Mouse (Mus musculus) embryonic facial prominence, embryonic 12.5 days (tissue): ENCODE measurements around the gene Ets1. TPM values are rescaled to one million over a fixed set of nuclear protein-coding genes. Genes with fewer than 3 reads are reported as not detected.

ENCODE experiments used
- ATAC-seq: fragments of 200-750 bp; cut with Nextera tagmentation; 2 replicates; pipeline ENCODE4 v1.8.0; 2017; ENCODE audit not compliant: insufficient number of reproducible peaks, insufficient read depth, low FRiP score, low TSS enrichment
- H3K27ac ChIP-seq: fragments of 300-500 bp; sonication (generic); 2 replicates; pipeline ENCODE4 v1.5.1; 2016; ENCODE audit warnings: mild to moderate bottlenecking
- H3K27me3 ChIP-seq: fragments of 300-500 bp; sonication (generic); 2 replicates; pipeline ENCODE4 v1.6.1; 2016; ENCODE audit warnings: mild to moderate bottlenecking, moderate library complexity
- H3K36me3 ChIP-seq: fragments of 300-500 bp; sonication (generic); 2 replicates; pipeline ENCODE4 v1.6.1; 2016; ENCODE audit warnings: mild to moderate bottlenecking
- H3K4me1 ChIP-seq: fragments of 300-500 bp; sonication (generic); 2 replicates; pipeline ENCODE4 v1.6.1; 2016
- H3K4me2 ChIP-seq: fragments of 300-500 bp; sonication (generic); replicated peaks from 2 replicates; pipeline ENCODE4 v1.6.1; 2016; ENCODE audit warnings: mild to moderate bottlenecking, moderate library complexity
- H3K4me3 ChIP-seq: fragments of 300-500 bp; sonication (generic); 2 replicates; pipeline ENCODE4 v1.5.1; 2016; ENCODE audit warnings: mild to moderate bottlenecking
- H3K9ac ChIP-seq: fragments of 300-500 bp; sonication (generic); 2 replicates; pipeline ENCODE4 v1.6.1; 2016; ENCODE audit warnings: mild to moderate bottlenecking, moderate library complexity
- H3K9me3 ChIP-seq: fragments of 300-500 bp; sonication (generic); 2 replicates; pipeline ENCODE4 v1.6.1; 2016; ENCODE audit warnings: mild to moderate bottlenecking, moderate library complexity
- WGBS: fragments of 180-500 bp; shearing (Covaris S2); methylation state at CpG from one replicate; pipeline ENCODE4 v1.1.7; 2016; 5-methylcytosine and 5-hydroxymethylcytosine counted together
- polyA plus RNA-seq: library from polyadenylated mRNA; unstranded; fragments of >200 nt; fragmentation: Nextera tagmentation; extraction: Ambion mirVana; gene quantifications from 2 replicates; pipeline ENCODE4 v1.2.1, GENCODE M21; 2016

Ets1 gene
- polyA plus RNA-seq, 1 experiment from 2014 or later, result 46.0 TPM

DNA sequence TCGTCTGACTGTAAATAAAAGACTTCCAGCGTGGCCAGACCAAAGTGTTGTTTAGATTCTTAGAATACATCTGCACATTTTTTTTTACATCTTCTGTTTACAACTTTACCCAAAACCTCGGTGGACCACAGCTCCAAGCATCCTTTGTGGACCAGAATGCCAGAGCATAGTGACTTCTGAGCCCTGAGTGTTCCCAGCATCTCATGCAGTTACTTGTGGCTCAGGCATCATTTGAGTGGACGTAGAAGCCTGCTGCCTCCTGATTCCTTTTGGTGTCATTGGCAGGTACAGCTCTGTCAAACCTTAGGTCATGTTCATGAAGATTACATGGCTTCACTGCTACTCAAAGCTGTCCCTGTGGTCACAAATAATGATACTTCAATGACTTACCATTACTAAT, 93.2 kb downstream of the Ets1 start:
- no peak overlapping the region for H3K4me3 ChIP-seq
- no peak overlapping the region for H3K9ac ChIP-seq
- H3K27ac ChIP-seq, result no peak overlapping the region
- H3K4me2 ChIP-seq, result no peak overlapping the region
- whole genome bisulfite sequencing, result 83% methylated on average over 4 of the region's 4 CpGs
- H3K36me3 ChIP-seq, result peaks cover 9% of the 10 kb centered on the region
- no peak for ATAC-seq
- H3K27me3 ChIP-seq, result no peaks in the 10 kb centered on the region
- H3K4me1 ChIP-seq, result peaks cover 17% of the 10 kb centered on the region
- no peaks in the 10 kb centered on the region for H3K9me3 ChIP-seq

DNA sequence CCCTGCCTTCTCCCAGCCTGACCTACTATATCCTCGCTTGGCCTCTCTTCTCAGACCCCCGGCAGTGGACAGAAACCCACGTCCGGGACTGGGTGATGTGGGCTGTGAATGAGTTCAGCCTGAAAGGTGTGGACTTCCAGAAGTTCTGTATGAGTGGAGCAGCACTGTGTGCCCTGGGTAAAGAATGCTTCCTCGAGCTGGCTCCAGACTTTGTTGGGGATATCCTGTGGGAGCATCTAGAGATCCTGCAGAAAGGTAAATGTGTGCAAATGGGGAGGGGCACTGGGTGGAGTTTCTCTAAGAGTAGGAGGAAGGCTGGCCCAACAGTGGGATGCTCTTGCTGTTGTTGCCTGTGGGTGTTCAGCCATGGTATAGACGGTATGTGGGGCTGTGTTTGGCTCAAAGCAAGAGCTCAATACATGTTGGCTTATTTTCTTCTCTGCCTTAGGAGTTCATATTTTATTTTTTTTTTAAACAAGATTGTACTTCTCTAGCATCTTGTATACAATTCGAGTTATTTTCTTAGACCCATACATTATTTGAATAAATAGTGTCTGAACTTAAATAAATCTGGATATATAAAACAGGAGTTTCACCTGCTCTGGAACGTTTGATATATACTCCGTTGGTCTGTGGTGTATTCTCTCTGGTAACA, 94.1 kb downstream of the Ets1 start:
- H3K9me3 ChIP-seq, result no peaks in the 10 kb centered on the region
- H3K4me2 ChIP-seq, result no peak overlapping the region
- H3K27me3 ChIP-seq, result no peaks in the 10 kb centered on the region
- no peak for ATAC-seq
- H3K4me1 ChIP-seq, result peaks cover 14% of the 10 kb centered on the region
- no peak overlapping the region for H3K9ac ChIP-seq
- H3K36me3 ChIP-seq, result peaks cover 16% of the 10 kb centered on the region
- 82% methylated on average over 9 of the region's 9 CpGs for WGBS
- no peak overlapping the region for H3K4me3 ChIP-seq
- H3K27ac ChIP-seq, result no peak overlapping the region

DNA sequence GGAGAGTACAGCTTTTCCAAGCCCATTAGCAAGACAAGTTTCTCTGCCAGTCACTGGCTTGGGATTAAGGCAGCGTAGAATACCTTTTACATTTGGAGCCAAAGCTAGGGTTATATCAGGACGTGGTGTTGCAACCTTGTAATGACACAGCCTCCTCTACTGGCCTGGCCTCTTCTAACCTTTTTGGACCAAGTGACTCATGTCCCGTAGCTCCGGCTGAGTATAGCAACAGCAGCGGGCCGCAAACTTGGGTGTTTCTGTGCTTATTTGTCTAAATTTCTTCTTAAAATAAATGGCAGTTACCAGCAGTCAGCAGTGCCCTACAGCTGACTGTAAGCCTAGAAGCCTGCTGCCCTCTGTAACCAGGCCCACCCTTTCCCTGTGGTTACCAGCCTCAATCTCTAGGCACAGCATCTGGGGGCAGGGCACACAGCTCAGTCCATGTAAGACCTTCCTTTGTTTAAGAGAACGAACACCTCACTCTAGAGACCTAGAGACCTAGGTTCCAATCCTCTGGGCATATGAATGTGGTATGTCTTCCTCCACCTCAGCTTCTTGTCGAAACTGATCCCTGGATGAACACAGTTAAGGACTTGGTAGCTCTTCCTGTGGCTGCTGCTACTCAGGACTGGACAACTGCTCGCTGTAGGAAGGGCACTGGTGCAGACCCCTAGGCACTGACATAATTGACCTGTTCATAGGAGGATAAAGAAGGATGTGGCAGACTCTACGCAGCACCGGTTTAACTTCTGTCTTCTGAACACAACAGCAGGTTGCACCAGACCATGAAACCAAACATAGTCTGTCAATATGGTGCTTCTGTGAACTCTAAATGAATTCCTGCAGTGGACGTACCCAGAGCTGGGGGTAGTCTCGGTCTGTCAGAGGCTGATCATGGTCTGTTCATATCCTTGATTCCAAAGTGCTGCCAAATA, 94.9 kb downstream of the Ets1 start:
- Histone ChIP-seq H3K27ac (no peak overlapping the region), H3K4me1 (peaks cover 12% of the 10 kb centered on the region), H3K4me2 (no peak overlapping the region), H3K36me3 (peaks cover 22% of the 10 kb centered on the region), H3K9ac (no peak overlapping the region), H3K27me3 (no peaks in the 10 kb centered on the region), H3K4me3 (no peak overlapping the region), H3K9me3 (no peaks in the 10 kb centered on the region)
- WGBS, result 76% methylated on average over 13 of the region's 13 CpGs
- ATAC-seq, result no peak

DNA sequence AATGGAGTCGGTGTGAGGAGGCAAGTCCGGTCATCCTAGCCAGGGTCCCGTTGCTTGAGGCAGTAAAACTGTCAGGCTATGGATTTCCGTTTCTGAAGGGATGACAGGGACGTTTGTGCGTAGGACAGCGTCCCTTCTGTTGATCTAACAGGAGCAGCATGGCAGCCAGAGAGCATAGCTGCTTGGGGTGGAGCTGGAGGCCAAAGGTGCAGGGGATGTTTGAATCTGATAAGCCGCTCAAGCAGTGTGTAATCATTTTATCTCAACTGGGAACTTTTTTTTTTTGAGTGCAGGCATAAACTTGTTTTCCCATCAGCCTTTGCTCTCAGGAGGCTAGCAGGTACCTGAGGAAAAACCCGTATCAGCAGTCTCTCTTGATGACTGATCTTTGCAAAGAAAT, 95.8 kb downstream of the Ets1 start:
- no peaks in the 10 kb centered on the region for H3K27me3 ChIP-seq
- peaks cover 22% of the 10 kb centered on the region for H3K36me3 ChIP-seq
- H3K9me3 ChIP-seq, result no peaks in the 10 kb centered on the region
- ATAC-seq, result no peak
- no peak overlapping the region for H3K4me3 ChIP-seq
- WGBS, result 48% methylated on average over 9 of the region's 9 CpGs
- peaks cover 9% of the 10 kb centered on the region; the same call in 1 of the 2 replicates for H3K4me1 ChIP-seq
- H3K27ac ChIP-seq, result no peak overlapping the region
- H3K4me2 ChIP-seq, result no peak overlapping the region
- no peak overlapping the region for H3K9ac ChIP-seq

DNA sequence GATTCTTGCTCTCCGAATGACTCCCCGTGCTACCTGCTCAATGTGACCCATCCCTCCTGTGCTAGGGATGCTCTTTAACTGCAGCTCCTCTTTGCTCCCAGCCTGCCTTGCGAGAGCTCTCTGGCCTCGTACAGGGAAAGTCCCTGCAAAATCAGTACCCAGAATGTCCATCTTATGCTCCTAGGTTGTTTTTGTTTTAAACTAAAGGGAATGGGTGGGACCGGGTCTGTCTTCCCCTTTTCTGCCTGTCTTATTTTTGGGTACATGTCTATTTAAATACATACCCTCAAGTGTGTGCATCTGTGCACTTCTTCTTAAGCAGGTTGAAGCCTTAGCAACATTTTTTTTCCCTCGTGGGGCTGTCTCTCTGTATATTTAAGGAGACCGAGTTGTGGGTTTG, 99.0 kb downstream of the Ets1 start:
- Histone ChIP-seq H3K4me3 (no peak overlapping the region), H3K4me1 (peaks cover 9% of the 10 kb centered on the region; the same call in 1 of the 2 replicates), H3K4me2 (no peak overlapping the region), H3K27me3 (no peaks in the 10 kb centered on the region), H3K9ac (no peak overlapping the region), H3K36me3 (peaks cover 26% of the 10 kb centered on the region), H3K9me3 (no peaks in the 10 kb centered on the region), H3K27ac (no peak overlapping the region)
- WGBS, result 90% methylated on average over 7 of the region's 7 CpGs
- ATAC-seq, result no peak

DNA sequence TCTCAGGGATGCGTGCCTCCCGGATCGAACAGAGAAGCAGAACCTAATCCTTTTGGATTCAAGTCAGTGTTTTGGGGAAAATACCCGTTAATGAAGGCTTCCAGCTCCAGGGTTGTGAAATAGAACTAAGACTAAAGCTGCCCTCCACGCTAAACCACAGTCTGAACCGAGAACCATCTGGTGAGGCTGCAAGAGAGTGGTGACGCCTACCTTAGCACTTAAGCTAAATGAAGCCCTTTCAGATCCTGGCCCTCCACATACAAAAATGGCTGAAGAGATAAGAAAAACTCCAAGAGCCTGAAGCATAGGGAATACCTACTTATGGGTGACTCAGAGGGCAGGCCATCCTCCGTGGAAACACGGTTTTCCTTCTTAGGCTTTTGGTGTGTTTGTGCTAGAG, 100.0 kb downstream of the Ets1 start:
- WGBS, result 86% methylated on average over 9 of the region's 9 CpGs
- Histone ChIP-seq H3K9ac (no peak overlapping the region), H3K36me3 (peaks cover 32% of the 10 kb centered on the region), H3K27ac (no peak overlapping the region), H3K4me1 (peaks cover 4% of the 10 kb centered on the region; the same call in 1 of the 2 replicates), H3K9me3 (no peaks in the 10 kb centered on the region), H3K4me2 (no peak overlapping the region), H3K27me3 (no peaks in the 10 kb centered on the region), H3K4me3 (no peak overlapping the region)
- no peak for ATAC-seq

DNA sequence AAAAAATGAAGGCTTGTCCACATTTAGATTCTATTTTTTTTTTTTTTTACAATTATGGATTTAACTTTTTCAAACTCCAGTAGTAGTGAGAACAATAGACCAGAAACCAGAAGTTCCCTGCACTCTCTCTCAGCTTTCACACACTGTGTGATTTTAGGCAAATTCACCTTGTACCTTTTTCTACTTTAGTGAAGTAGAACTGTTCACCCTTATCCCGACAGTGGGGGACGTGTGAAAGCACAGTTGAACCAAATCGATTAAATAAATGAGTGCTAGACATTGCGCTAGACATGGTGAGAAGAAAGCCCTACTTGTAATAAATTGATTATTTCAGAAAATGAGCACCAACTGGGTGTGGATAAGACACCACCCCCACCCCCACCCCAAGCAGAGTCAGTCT, 104.0 kb downstream of the Ets1 start:
- 91% methylated on average over 4 of the region's 4 CpGs for WGBS
- Histone ChIP-seq H3K36me3 (peaks cover 20% of the 10 kb centered on the region), H3K4me1 (no peaks in the 10 kb centered on the region), H3K9me3 (no peaks in the 10 kb centered on the region), H3K27me3 (no peaks in the 10 kb centered on the region), H3K4me3 (no peak overlapping the region), H3K27ac (no peak overlapping the region), H3K9ac (no peak overlapping the region), H3K4me2 (no peak overlapping the region)
- ATAC-seq, result no peak

DNA sequence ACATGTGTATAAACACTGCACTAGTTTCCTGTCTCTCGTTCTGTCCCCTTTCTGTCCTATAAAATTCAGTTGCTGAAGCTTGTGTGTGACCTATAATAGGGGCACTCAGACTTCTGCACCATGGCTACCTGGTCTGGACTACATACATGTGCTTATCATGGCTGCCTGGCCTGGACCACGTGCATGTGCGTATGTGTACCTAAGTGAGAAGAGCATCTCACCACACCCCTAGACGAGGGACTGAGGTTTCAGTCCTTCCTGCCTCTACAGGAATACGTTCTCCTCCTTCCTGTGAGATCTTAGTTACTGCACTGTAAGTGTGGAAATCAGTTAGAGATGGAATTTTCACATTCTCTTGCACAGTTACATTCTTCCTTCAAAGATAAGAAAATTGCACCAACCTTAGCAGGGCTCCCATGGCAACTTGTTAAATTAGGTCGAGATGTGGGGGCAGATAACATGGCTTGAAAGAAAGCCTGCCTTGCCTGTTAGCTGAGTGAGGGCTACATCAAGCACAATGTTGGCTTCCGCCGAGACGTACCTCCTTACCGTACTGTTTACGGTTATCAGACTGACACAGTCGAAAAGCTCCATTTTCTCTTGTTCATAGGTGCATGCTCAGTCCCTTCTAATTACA, 104.8 kb downstream of the Ets1 start:
- H3K27ac ChIP-seq, result no peak overlapping the region
- H3K36me3 ChIP-seq, result peaks cover 14% of the 10 kb centered on the region
- 83% methylated on average over 12 of the region's 12 CpGs for WGBS

DNA sequence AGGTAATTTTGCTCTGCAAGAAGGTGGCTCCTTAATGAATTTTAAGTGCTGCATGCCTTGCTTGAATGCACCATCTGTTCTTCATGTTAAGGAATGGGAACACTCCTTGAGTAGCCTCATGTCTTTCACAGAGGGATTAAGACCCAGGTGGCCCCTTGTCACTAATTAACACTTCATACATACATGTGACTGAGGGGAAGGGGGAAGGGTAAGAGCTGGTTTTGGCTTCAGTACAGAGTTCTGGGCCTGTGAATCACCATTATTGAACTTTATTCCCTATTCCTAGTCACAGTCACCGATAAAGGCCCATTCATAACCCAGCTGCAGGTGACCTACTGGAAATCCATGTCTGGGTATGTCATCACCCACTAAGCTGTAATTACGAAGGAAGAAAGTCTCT, 105.7 kb downstream of the Ets1 start:
- H3K36me3 ChIP-seq, result peaks cover 14% of the 10 kb centered on the region
- ATAC-seq, result no peak
- no peaks in the 10 kb centered on the region for H3K9me3 ChIP-seq
- 75% methylated on average over 2 of the region's 2 CpGs for WGBS
- H3K4me2 ChIP-seq, result no peak overlapping the region
- no peak overlapping the region for H3K9ac ChIP-seq
- H3K4me3 ChIP-seq, result no peak overlapping the region
- no peaks in the 10 kb centered on the region for H3K27me3 ChIP-seq
- no peaks in the 10 kb centered on the region for H3K4me1 ChIP-seq
- no peak overlapping the region for H3K27ac ChIP-seq

More for the DNA sequence above, 104.8 kb downstream of the Ets1 start:
- H3K9ac ChIP-seq, result no peak overlapping the region
- H3K4me3 ChIP-seq, result no peak overlapping the region
- H3K27me3 ChIP-seq, result no peaks in the 10 kb centered on the region
- no peaks in the 10 kb centered on the region for H3K9me3 ChIP-seq
- H3K4me1 ChIP-seq, result no peaks in the 10 kb centered on the region
- no peak overlapping the region for H3K4me2 ChIP-seq
- ATAC-seq, result no peak

DNA sequence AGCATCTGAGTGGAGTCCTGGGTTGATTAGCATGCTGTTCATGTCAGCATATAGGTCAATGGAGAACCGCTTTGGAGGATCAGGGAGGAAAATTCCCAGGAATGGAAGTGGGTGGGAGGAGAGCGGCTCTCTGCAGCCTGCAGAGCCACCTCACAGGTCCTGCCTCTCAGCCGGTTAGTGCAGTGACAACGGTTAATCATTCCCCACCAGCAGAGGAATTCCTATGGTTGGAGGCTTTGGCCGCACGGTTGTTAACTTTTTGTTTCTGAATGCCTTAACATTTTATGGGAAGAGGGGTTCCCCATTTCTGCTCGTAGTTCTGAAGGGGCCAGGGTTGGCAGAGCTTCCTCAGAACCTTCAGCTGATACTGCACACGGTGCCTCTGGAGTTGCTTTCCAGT, 107.1 kb downstream of the Ets1 start:
- Histone ChIP-seq H3K4me3 (no peak overlapping the region), H3K9me3 (no peaks in the 10 kb centered on the region), H3K4me1 (no peaks in the 10 kb centered on the region), H3K36me3 (peaks cover 11% of the 10 kb centered on the region), H3K9ac (no peak overlapping the region), H3K4me2 (no peak overlapping the region), H3K27ac (no peak overlapping the region), H3K27me3 (no peaks in the 10 kb centered on the region)
- WGBS, result 74% methylated on average over 8 of the region's 8 CpGs
- no peak for ATAC-seq

DNA sequence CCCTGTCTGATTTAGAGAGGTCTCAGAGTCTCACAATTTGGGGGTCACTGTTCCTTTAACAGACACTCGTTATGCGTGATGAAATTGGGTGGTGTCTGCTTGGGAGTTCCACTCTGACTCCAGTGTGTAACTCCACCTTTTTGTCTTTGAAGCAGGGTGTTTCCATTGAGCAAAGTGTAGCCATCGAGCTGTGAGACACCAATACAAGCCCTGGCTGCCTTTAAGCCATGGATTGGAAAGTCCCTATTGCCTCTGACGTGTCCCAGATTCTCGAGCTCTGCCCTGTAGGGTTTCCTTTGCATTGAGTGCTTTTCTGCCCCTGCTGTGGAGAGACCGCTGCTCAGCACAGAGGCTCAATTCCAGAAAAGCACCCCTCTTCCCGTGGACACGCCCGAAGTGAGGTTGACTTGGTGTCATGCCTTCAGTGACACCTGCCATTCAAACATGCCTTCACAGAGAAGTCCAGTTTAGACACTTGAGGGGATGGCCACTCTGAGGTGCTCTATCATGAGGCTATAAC, 107.7 kb downstream of the Ets1 start:
- Histone ChIP-seq H3K9me3 (no peaks in the 10 kb centered on the region), H3K4me1 (no peaks in the 10 kb centered on the region), H3K27me3 (no peaks in the 10 kb centered on the region), H3K4me3 (no peak overlapping the region), H3K9ac (no peak overlapping the region), H3K4me2 (no peak overlapping the region), H3K36me3 (peaks cover 6% of the 10 kb centered on the region; the same call in 1 of the 2 replicates), H3K27ac (no peak overlapping the region)
- 85% methylated on average over 9 of the region's 9 CpGs for WGBS
- no peak for ATAC-seq
